In genomic region chr5:101557156-101557555, GRCm38 (mm10) we compare ENCODE assay signal across 23 mouse cellular contexts.
"Had no signal": no experiment of that assay in that cellular context is flagged by ENCODE, and none has a peak within 500 bp of the region (broad histone marks: within the 10 kb centered on the region; RNA-seq: fewer than 3 reads in every experiment).

No protein-coding gene starts in this region.

- H3K9me3 ChIP-seq: heart, embryonic 10.5 days; kidney, embryonic 15.5 days; limb, embryonic 13.5 days; limb, embryonic 15.5 days; liver, embryonic 13.5 days had no signal

- H3K4me2 ChIP-seq: heart, embryonic 12.5 days; hindbrain, embryonic 14.5 days; kidney, embryonic 15.5 days; limb, embryonic 13.5 days; limb, embryonic 15.5 days; liver, embryonic 11.5 days; liver, embryonic 13.5 days had no signal

- H3K9ac ChIP-seq: heart, embryonic 12.5 days; hindbrain, embryonic 14.5 days; kidney, embryonic 15.5 days; limb, embryonic 13.5 days; limb, embryonic 15.5 days; liver, embryonic 13.5 days had no signal

- H3K27me3 ChIP-seq: heart, embryonic 12.5 days; kidney, embryonic 15.5 days; limb, embryonic 13.5 days; limb, embryonic 15.5 days; liver, embryonic 13.5 days had no signal

- H3K4me1 ChIP-seq: heart, embryonic 10.5 days; heart, embryonic 12.5 days; kidney, embryonic 15.5 days; liver, embryonic 13.5 days had no signal

- H3K27ac ChIP-seq: heart, embryonic 10.5 days; hindbrain, embryonic 14.5 days; kidney, embryonic 15.5 days; kidney, postnatal 0 days; limb, embryonic 13.5 days; limb, embryonic 15.5 days; liver, embryonic 13.5 days had no signal

- H3K36me3 ChIP-seq: heart, embryonic 10.5 days; heart, embryonic 12.5 days; kidney, embryonic 15.5 days; limb, embryonic 13.5 days; limb, embryonic 15.5 days; liver, embryonic 13.5 days had no signal

- ATAC-seq: hindbrain, embryonic 16.5 days; intestine, embryonic 16.5 days had no signal

- H3K4me3 ChIP-seq: heart, embryonic 10.5 days; heart, embryonic 12.5 days; kidney, embryonic 15.5 days; limb, embryonic 13.5 days; limb, embryonic 15.5 days; liver, embryonic 13.5 days had no signal

- DNase-seq: gastrocnemius, postnatal 14 days; gastrocnemius, postnatal 36 days; heart, adult 18-20 months; heart, postnatal 10 days; kidney, adult 11 months; kidney, adult 2 months; kidney, adult 9 months; kidney, postnatal 14 days; kidney, postnatal 36 days; layer of hippocampus, adult 9-11 months; layer of hippocampus, postnatal 36 days; left cerebral cortex, postnatal 4 days; liver, embryonic 13.5 days had no signal
